Mouse (Mus musculus) MEL (cell line): Measurements from ENCODE around the gene Zfand3. TPM values are rescaled to one million over a fixed set of nuclear protein-coding genes. Genes with fewer than 3 reads are reported as not detected.

Experiments used
- DNase-seq: peaks from one replicate; pipeline ENCODE4 v3.0.0; 2011; ENCODE audit warnings: low read depth, low spot score
- H3K27ac ChIP-seq: 2 replicates; pipeline ENCODE4 v1.5.1; 2012; ENCODE audit warnings: low read depth, mild to moderate bottlenecking, control low read depth, low read length, moderate library complexity; ENCODE audit not compliant: control insufficient read depth
- H3K27me3 ChIP-seq, 2 experiments: fragments of 150-350 bp in 1 of 2; sonication (generic) in 1 of 2; 2 replicates each; pipeline ENCODE4 v1.6.1; 2012; ENCODE audit warnings: low read length in 2 of 2, mild to moderate bottlenecking in 2 of 2, improper control_type of control experiment in 1 of 2, moderate library complexity in 1 of 2; ENCODE audit not compliant: insufficient read depth in 2 of 2, control insufficient read depth in 1 of 2
- H3K36me3 ChIP-seq, 2 experiments: 2 replicates each; pipeline ENCODE4 v1.6.1; 2012 to 2014; ENCODE audit warnings: low read length in 2 of 2, improper control_type of control experiment in 1 of 2, inconsistent platforms in 1 of 2, mild to moderate bottlenecking in 1 of 2; ENCODE audit not compliant: insufficient read depth in 2 of 2, control insufficient read depth in 1 of 2
- H3K4me1 ChIP-seq, 2 experiments: fragments of 150-350 bp in 1 of 2; sonication (generic) in 1 of 2; 2 replicates each; pipeline ENCODE4 v1.6.1; 2012; ENCODE audit warnings: low read length in 2 of 2, improper control_type of control experiment in 1 of 2, mild to moderate bottlenecking in 1 of 2; ENCODE audit not compliant: insufficient read depth in 2 of 2, control insufficient read depth in 1 of 2
- H3K4me3 ChIP-seq, 2 experiments: fragments of 150-350 bp in 1 of 2; sonication (generic) in 1 of 2; 2 replicates each; pipeline ENCODE4 v1.5.1; 2012; ENCODE audit warnings: low read depth in 2 of 2, low read length in 2 of 2, mild to moderate bottlenecking in 2 of 2, moderate library complexity in 2 of 2, control low read depth in 1 of 2, improper control_type of control experiment in 1 of 2; ENCODE audit not compliant: control insufficient read depth in 1 of 2, insufficient read depth in 1 of 2
- H3K79me2 ChIP-seq: 2 replicates; pipeline ENCODE4 v1.6.1; 2012; ENCODE audit warnings: mild to moderate bottlenecking, low read length, moderate library complexity; ENCODE audit not compliant: control insufficient read depth, poor library complexity, insufficient read depth
- H3K9ac ChIP-seq: 2 replicates; pipeline ENCODE4 v1.6.1; 2012; ENCODE audit warnings: low read depth, mild to moderate bottlenecking, control low read depth, low read length, moderate library complexity; ENCODE audit not compliant: control insufficient read depth, poor library complexity, severe bottlenecking
- H3K9me3 ChIP-seq: fragments of 150-350 bp; sonication (generic); replicated peaks from 2 replicates; pipeline ENCODE4 v1.6.1; 2012; ENCODE audit warnings: mild to moderate bottlenecking, low read length, improper control_type of control experiment, moderate library complexity; ENCODE audit not compliant: insufficient read depth
- BHLHE40 ChIP-seq: IDR thresholded peaks from 2 replicates; pipeline ENCODE4 v1.6.1; 2012; ENCODE audit warnings: low read depth, mild to moderate bottlenecking, inconsistent platforms, low read length, improper control_type of control experiment, borderline replicate concordance
- ELF1 ChIP-seq: IDR thresholded peaks from 2 replicates; pipeline ENCODE4 v1.6.1; 2014; ENCODE audit warnings: low read depth, mild to moderate bottlenecking, inconsistent platforms, low read length, improper control_type of control experiment, moderate library complexity
- ETS1 ChIP-seq: IDR thresholded peaks from 2 replicates; pipeline ENCODE4 v1.6.1; 2012; ENCODE audit warnings: low read depth, mild to moderate bottlenecking, inconsistent platforms, low read length, improper control_type of control experiment, moderate library complexity
- JUND ChIP-seq: IDR thresholded peaks from 2 replicates; pipeline ENCODE4 v1.6.1; 2011; ENCODE audit warnings: low read depth, mild to moderate bottlenecking, improper control_type of control experiment, low read length
- KAT2A ChIP-seq: conservative IDR thresholded peaks from 2 replicates; pipeline ENCODE4 v1.6.1; 2012; ENCODE audit warnings: low read depth, low read length, improper control_type of control experiment, inconsistent platforms
- MAX ChIP-seq: IDR thresholded peaks from 2 replicates; pipeline ENCODE4 v1.6.1; 2011; ENCODE audit warnings: low read length, improper control_type of control experiment
- MAZ ChIP-seq: IDR thresholded peaks from 2 replicates; pipeline ENCODE4 v1.6.1; 2012; ENCODE audit warnings: low read depth, mild to moderate bottlenecking, inconsistent platforms, low read length, improper control_type of control experiment
- MEF2A ChIP-seq: IDR thresholded peaks from 2 replicates; pipeline ENCODE4 v1.6.1; 2014; ENCODE audit warnings: low read depth, mild to moderate bottlenecking, inconsistent platforms, low read length, improper control_type of control experiment; ENCODE audit not compliant: poor library complexity, insufficient replicate concordance, severe bottlenecking; ENCODE audit errors: extremely low read depth
- MXI1 ChIP-seq: IDR thresholded peaks from 2 replicates; pipeline ENCODE4 v1.6.1; 2011; ENCODE audit warnings: mild to moderate bottlenecking, low read depth, low read length, improper control_type of control experiment
- MYB ChIP-seq: IDR thresholded peaks from 2 replicates; pipeline ENCODE4 v1.6.1; 2011; ENCODE audit warnings: mild to moderate bottlenecking, low read depth, low read length, improper control_type of control experiment
- MYC ChIP-seq: IDR thresholded peaks from 2 replicates; pipeline ENCODE4 v1.6.1; 2011; ENCODE audit warnings: low read depth, mild to moderate bottlenecking, low read length, improper control_type of control experiment, moderate library complexity
- NELFE ChIP-seq: IDR thresholded peaks from 2 replicates; pipeline ENCODE4 v1.6.1; 2011; ENCODE audit warnings: low read depth, low read length, improper control_type of control experiment
- POLR2A ChIP-seq, 2 experiments: IDR thresholded peaks; 2 replicates each; pipeline ENCODE4 v1.6.1; 2011 to 2012; ENCODE audit warnings: low read length in 2 of 2, mild to moderate bottlenecking in 2 of 2, control low read depth in 1 of 2, improper control_type of control experiment in 1 of 2, low read depth in 1 of 2, moderate library complexity in 1 of 2; ENCODE audit not compliant: control insufficient read depth in 1 of 2, insufficient read depth in 1 of 2, poor library complexity in 1 of 2
- POLR2AphosphoS2 ChIP-seq: IDR thresholded peaks from 2 replicates; pipeline ENCODE4 v1.6.1; 2011; ENCODE audit warnings: low read length, improper control_type of control experiment
- POLR2AphosphoS5 ChIP-seq: IDR thresholded peaks from 2 replicates; pipeline ENCODE4 v1.6.1; 2012; ENCODE audit warnings: low read depth, borderline replicate concordance, mild to moderate bottlenecking, inconsistent platforms, low read length, moderate library complexity, mixed read lengths
- SIN3A ChIP-seq: IDR thresholded peaks from 2 replicates; pipeline ENCODE4 v1.6.1; 2012; ENCODE audit warnings: low read length, improper control_type of control experiment, inconsistent platforms
- SMC3 ChIP-seq: IDR thresholded peaks from 2 replicates; pipeline ENCODE4 v1.6.1; 2011; ENCODE audit warnings: low read depth, low read length, improper control_type of control experiment
- TAL1 ChIP-seq: IDR thresholded peaks from 2 replicates; pipeline ENCODE4 v1.6.1; 2012; ENCODE audit warnings: mild to moderate bottlenecking, inconsistent platforms, low read length, moderate library complexity, mixed read lengths
- TBP ChIP-seq: IDR thresholded peaks from 2 replicates; pipeline ENCODE4 v1.8.0; 2011; ENCODE audit warnings: low read depth, low read length, improper control_type of control experiment
- TCF12 ChIP-seq: IDR thresholded peaks from 2 replicates; pipeline ENCODE4 v1.6.1; 2014; ENCODE audit warnings: low read depth, mild to moderate bottlenecking, inconsistent platforms, low read length, improper control_type of control experiment, moderate library complexity
- UBTF ChIP-seq: IDR thresholded peaks from 2 replicates; pipeline ENCODE4 v1.6.1; 2012; ENCODE audit warnings: low read depth, mild to moderate bottlenecking, inconsistent platforms, low read length, improper control_type of control experiment, moderate library complexity, borderline replicate concordance; ENCODE audit not compliant: insufficient read depth
- USF1 ChIP-seq: IDR thresholded peaks from 2 replicates; pipeline ENCODE4 v1.6.1; 2014; ENCODE audit warnings: low read depth, mild to moderate bottlenecking, inconsistent platforms, low read length, improper control_type of control experiment, moderate library complexity
- ZC3H11A ChIP-seq: IDR thresholded peaks from 2 replicates; pipeline ENCODE4 v1.6.1; 2012; ENCODE audit warnings: low read depth, mild to moderate bottlenecking, inconsistent platforms, low read length, improper control_type of control experiment
- polyA plus RNA-seq, 2 experiments: library from polyadenylated mRNA; stranded (reverse) in 1 of 2; unstranded in 1 of 2; fragments of >175 nt in 1 of 2; fragments of >200 nt in 1 of 2; gene quantifications; 2 replicates each; pipeline versions ENCODE4 v1.2.1 to v1.2.4; 2012; ENCODE audit warnings: low replicate concordance in 2 of 2, low read depth in 1 of 2; ENCODE audit not compliant: insufficient read length in 2 of 2, insufficient read depth in 1 of 2, missing spikeins in 1 of 2
- total RNA-seq: library from RNA; depleted of rRNA; stranded (reverse); fragments of 300-350 nt; gene quantifications from 2 replicates; pipeline ENCODE4 v1.2.3, GENCODE M21; 2012

The Zfand3 gene
- total and polyA plus RNA-seq, 3 experiments = 28.3 to 48.8 TPM; not detected in 1

DNA sequence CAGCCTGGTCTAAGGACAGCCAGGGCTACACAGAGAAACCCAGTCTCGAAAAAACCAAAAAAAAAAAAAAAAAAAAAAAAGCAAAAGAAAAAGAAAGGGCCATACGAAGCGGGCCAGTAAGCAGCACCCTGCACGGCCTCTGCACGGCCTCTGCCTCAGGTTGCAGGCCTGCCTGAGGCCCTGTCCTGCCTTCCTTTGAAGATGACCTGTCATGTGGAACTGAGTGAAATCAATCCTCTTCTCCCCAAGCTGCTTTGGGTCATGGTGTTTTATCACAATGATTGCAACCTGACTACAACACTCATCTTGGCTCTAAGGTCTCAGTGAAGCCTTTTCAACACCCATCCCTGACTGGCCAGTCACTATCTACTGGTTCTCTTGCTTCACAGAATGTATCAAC, 248.5 kb downstream of the Zfand3 start:
- H3K27me3 ChIP-seq = no peaks in the 10 kb centered on the region
- H3K79me2 ChIP-seq = no peaks in the 10 kb centered on the region
- no peaks in the 10 kb centered on the region for H3K36me3 ChIP-seq
- no peaks in the 10 kb centered on the region for H3K4me1 ChIP-seq
- H3K9ac ChIP-seq = no peak overlapping the region
- H3K27ac ChIP-seq = no peak overlapping the region
- no peaks in the 10 kb centered on the region for H3K9me3 ChIP-seq
- no peak for DNase-seq
- no peak overlapping the region for H3K4me3 ChIP-seq
- TF ChIP-seq POLR2AphosphoS2 = no peak
- TF ChIP-seq UBTF = no peak
- no peak for TF ChIP-seq TCF12
- TF ChIP-seq MYB = no peak
- no peak for TF ChIP-seq SMC3
- TF ChIP-seq MAX = no peak
- TF ChIP-seq NELFE = no peak

DNA sequence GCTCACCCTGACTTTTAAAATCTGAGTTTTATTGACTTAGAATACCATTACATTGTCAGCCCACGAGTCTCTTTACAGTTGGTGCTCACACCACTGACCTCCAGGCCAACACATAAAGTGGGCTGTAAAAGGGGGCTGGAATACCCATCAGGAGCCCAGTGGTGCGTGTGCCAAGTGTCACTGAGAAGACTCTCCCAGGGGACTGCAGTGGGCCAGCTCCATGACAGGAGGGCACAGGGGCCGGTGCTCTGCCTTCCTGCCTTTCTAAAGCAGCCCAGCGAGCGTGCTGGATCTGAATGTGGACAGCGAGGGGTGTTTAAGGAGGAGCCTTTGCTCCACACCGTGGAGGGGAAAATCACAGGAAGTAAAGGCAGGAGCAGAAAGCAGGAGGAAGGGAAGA, 249.4 kb downstream of the Zfand3 start:
- Histone ChIP-seq H3K27ac (no peak overlapping the region), H3K9ac (no peak overlapping the region), H3K27me3 (no peaks in the 10 kb centered on the region), H3K4me3 (no peak overlapping the region), H3K79me2 (no peaks in the 10 kb centered on the region), H3K36me3 (no peaks in the 10 kb centered on the region), H3K4me1 (no peaks in the 10 kb centered on the region), H3K9me3 (no peaks in the 10 kb centered on the region)
- TF ChIP-seq USF1 = no peak
- no peak for TF ChIP-seq MXI1
- no peak for TF ChIP-seq NELFE
- no peak for TF ChIP-seq MAZ
- TF ChIP-seq UBTF = no peak
- no peak for TF ChIP-seq TBP
- DNase-seq = no peak

DNA sequence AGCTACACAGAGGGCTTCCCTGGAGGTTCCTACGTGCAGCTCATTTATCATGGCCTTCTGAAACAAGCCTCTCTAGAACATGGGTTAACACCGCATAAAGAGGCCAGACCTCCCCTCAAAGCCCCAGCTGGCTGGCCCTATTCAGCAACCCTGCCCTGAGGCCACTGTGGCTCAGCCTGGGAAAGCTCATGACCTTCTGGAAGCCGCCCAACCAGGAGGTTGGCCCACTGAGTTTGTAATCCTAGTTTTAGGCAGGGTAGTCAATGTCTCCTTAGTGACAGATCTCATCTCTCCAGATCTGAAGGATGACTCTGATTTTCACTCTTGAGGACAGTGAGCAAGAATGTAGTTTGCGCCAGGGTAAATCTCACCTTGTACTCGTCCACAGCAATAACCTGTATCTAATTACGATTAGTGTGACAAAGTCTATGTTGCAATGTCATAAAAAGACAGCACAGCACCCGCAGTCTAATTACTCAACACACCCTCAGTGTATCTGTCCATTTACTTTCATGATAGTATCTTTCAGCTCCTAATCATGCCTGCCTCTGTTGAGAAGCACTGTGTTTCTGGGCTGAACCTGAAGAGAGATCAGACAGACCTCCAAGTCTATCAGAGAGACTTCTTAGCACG, 251.5 kb downstream of the Zfand3 start:
- Histone ChIP-seq H3K27me3 (no peaks in the 10 kb centered on the region), H3K36me3 (no peaks in the 10 kb centered on the region), H3K9me3 (no peaks in the 10 kb centered on the region), H3K4me3 (no peak overlapping the region), H3K79me2 (no peaks in the 10 kb centered on the region), H3K27ac (no peak overlapping the region), H3K9ac (no peak overlapping the region), H3K4me1 (no peaks in the 10 kb centered on the region)
- TF ChIP-seq MYC (no peak), SIN3A (no peak), ELF1 (no peak), ZC3H11A (no peak), TAL1 (no peak), MEF2A (no peak), ETS1 (no peak), USF1 (no peak), POLR2A (IDR thresholded peaks at IDR 0.05; ENCODE audit: control insufficient read depth in 1 of 2, insufficient read depth in 1 of 2, low read depth in 1 of 2, low read length in 2 of 2, poor library complexity in 1 of 2) (no peak), TBP (no peak), POLR2AphosphoS5 (no peak), JUND (no peak), BHLHE40 (no peak), KAT2A (no peak)
- no peak for DNase-seq
